Mouse (Mus musculus): Measurements from ENCODE around the gene ccdc198.
"Not testable (repeated sequence)": the region's sequence is repeated elsewhere in the genome, so short reads cannot be mapped to it uniquely, and the experiment has no call there.

DNA sequence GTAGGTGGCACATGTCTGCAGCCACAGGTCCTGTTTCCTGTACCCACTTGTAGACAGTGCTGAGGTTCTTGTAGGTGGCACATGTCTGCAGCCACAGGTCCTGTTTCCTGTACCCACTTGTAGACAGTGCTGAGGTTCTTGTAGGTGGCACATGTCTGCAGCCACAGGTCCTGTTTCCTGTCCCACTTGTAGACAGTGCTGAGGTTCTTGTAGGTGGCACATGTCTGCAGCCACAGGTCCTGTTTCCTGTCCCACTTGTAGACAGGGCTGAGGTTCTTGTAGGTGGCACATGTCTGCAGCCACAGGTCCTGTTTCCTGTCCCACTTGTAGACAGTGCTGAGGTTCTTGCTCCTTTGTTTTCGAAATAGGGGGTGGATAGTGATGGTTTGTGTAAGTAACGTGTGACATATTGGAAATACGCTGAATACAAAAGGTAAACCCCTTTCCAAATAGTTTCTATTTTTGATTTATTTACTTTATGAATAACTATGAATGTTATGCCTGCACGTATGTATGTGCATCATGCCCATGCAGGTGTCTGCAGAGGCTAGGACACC, 25.7 kb downstream of the ccdc198 start:
- not testable (repeated sequence) for TF ChIP-seq CTCF (IDR thresholded peaks at IDR 0.05; ENCODE audit: borderline replicate concordance, insufficient read depth, low read depth, low read length); POLR2A (IDR thresholded peaks at IDR 0.05; ENCODE audit: borderline replicate concordance, insufficient read depth, low read length)
